Mouse (Mus musculus) hindbrain, embryonic 13.5 days (tissue): ENCODE data around the gene Aifm1. TPM values are rescaled to one million over a fixed set of nuclear protein-coding genes. Genes with fewer than 3 reads are reported as not detected.

Experiments used
- ATAC-seq: fragments of 200-750 bp; cut with Nextera tagmentation; 2 replicates; pipeline ENCODE4 v1.8.0; 2017; ENCODE audit warnings: moderate TSS enrichment; ENCODE audit not compliant: low FRiP score
- H3K27ac ChIP-seq: fragments of 300-500 bp; sonication (generic); 2 replicates; pipeline ENCODE4 v1.5.1; 2015; ENCODE audit warnings: inconsistent platforms, mild to moderate bottlenecking, moderate library complexity
- H3K27me3 ChIP-seq: fragments of 300-500 bp; sonication (generic); 2 replicates; pipeline ENCODE4 v1.6.1; 2015; ENCODE audit warnings: mild to moderate bottlenecking, inconsistent platforms
- H3K36me3 ChIP-seq: fragments of 300-500 bp; sonication (generic); 2 replicates; pipeline ENCODE4 v1.6.1; 2015; ENCODE audit warnings: mild to moderate bottlenecking, inconsistent platforms
- H3K4me1 ChIP-seq: fragments of 300-500 bp; sonication (generic); replicated peaks from 2 replicates; pipeline ENCODE4 v1.6.1; 2015; ENCODE audit warnings: inconsistent platforms
- H3K4me2 ChIP-seq: fragments of 300-500 bp; sonication (generic); 2 replicates; pipeline ENCODE4 v1.6.1; 2015; ENCODE audit warnings: inconsistent platforms, mild to moderate bottlenecking, moderate library complexity
- H3K4me3 ChIP-seq: fragments of 300-500 bp; sonication (generic); 2 replicates; pipeline ENCODE4 v1.5.1; 2015; ENCODE audit warnings: mild to moderate bottlenecking, inconsistent platforms
- H3K9ac ChIP-seq: fragments of 300-500 bp; sonication (generic); 2 replicates; pipeline ENCODE4 v1.6.1; 2015; ENCODE audit warnings: mild to moderate bottlenecking, inconsistent platforms
- H3K9me3 ChIP-seq: fragments of 300-500 bp; sonication (generic); 2 replicates; pipeline ENCODE4 v1.6.1; 2016; ENCODE audit warnings: inconsistent platforms
- WGBS: fragments of 180-500 bp; shearing (Covaris S2); methylation state at CpG from one replicate; pipeline ENCODE4 v1.1.7; 2015; 5-methylcytosine and 5-hydroxymethylcytosine counted together
- polyA plus RNA-seq: library from polyadenylated mRNA; unstranded; fragments of >200 nt; fragmentation: Nextera tagmentation; extraction: Ambion mirVana; gene quantifications from 2 replicates; pipeline ENCODE4 v1.2.1, GENCODE M21; 2015

Gene Aifm1
- polyA plus RNA-seq, 1 experiment from 2014 or later, result 45.7 TPM

GRCm38 (mm10) chrX:48432599-48433526 lies 80.5 kb downstream of the Aifm1 start:
- Histone ChIP-seq H3K4me3 (no peak overlapping the region), H3K4me1 (no peaks in the 10 kb centered on the region), H3K4me2 (no peak overlapping the region), H3K36me3 (no peaks in the 10 kb centered on the region), H3K27ac (no peak overlapping the region), H3K9me3 (no peaks in the 10 kb centered on the region), H3K9ac (no peak overlapping the region), H3K27me3 (no peaks in the 10 kb centered on the region)
- WGBS, result 68% methylated on average over 15 of the region's 15 CpGs
- no peak for ATAC-seq

GRCm38 (mm10) chrX:48429538-48429937 lies 83.8 kb downstream of the Aifm1 start:
- no peaks in the 10 kb centered on the region for H3K9me3 ChIP-seq
- H3K27me3 ChIP-seq, result no peaks in the 10 kb centered on the region
- H3K27ac ChIP-seq, result no peak overlapping the region
- H3K4me1 ChIP-seq, result no peaks in the 10 kb centered on the region
- no peak overlapping the region for H3K4me2 ChIP-seq
- 33% methylated on average over 6 of the region's 6 CpGs for WGBS
- H3K36me3 ChIP-seq, result no peaks in the 10 kb centered on the region
- no peak overlapping the region for H3K9ac ChIP-seq
- H3K4me3 ChIP-seq, result no peak overlapping the region
- no peak for ATAC-seq

GRCm38 (mm10) chrX:48429100-48429499 lies 84.3 kb downstream of the Aifm1 start:
- no peak overlapping the region for H3K4me3 ChIP-seq
- no peaks in the 10 kb centered on the region for H3K27me3 ChIP-seq
- no peak overlapping the region for H3K4me2 ChIP-seq
- ATAC-seq, result no peak
- no peak overlapping the region for H3K9ac ChIP-seq
- H3K9me3 ChIP-seq, result no peaks in the 10 kb centered on the region
- H3K27ac ChIP-seq, result no peak overlapping the region
- H3K36me3 ChIP-seq, result no peaks in the 10 kb centered on the region
- H3K4me1 ChIP-seq, result no peaks in the 10 kb centered on the region

GRCm38 (mm10) chrX:48428642-48429041 lies 84.7 kb downstream of the Aifm1 start:
- no peaks in the 10 kb centered on the region for H3K9me3 ChIP-seq
- 88% methylated on average over 8 of the region's 8 CpGs for WGBS
- H3K4me3 ChIP-seq, result no peak overlapping the region
- H3K36me3 ChIP-seq, result no peaks in the 10 kb centered on the region
- no peak overlapping the region for H3K9ac ChIP-seq
- no peak overlapping the region for H3K27ac ChIP-seq
- no peak overlapping the region for H3K4me2 ChIP-seq
- H3K4me1 ChIP-seq, result no peaks in the 10 kb centered on the region
- ATAC-seq, result no peak
- no peaks in the 10 kb centered on the region for H3K27me3 ChIP-seq

- Histone ChIP-seq H3K4me3 (no peak overlapping the region), H3K27me3 (no peaks in the 10 kb centered on the region), H3K36me3 (no peaks in the 10 kb centered on the region), H3K9me3 (no peaks in the 10 kb centered on the region), H3K4me1 (no peaks in the 10 kb centered on the region), H3K4me2 (no peak overlapping the region), H3K27ac (no peak overlapping the region), H3K9ac (no peak overlapping the region)
- WGBS, result 79% methylated on average over 6 of the region's 6 CpGs
- no peak for ATAC-seq
Observed at GRCm38 (mm10) chrX:48428241-48428640, 85.1 kb downstream of the Aifm1 start.

GRCm38 (mm10) chrX:48425280-48425679 lies 88.1 kb downstream of the Aifm1 start:
- Histone ChIP-seq H3K36me3 (no peaks in the 10 kb centered on the region), H3K9me3 (no peaks in the 10 kb centered on the region), H3K9ac (no peak overlapping the region), H3K27me3 (no peaks in the 10 kb centered on the region), H3K4me3 (no peak overlapping the region), H3K27ac (no peak overlapping the region), H3K4me2 (no peak overlapping the region), H3K4me1 (no peaks in the 10 kb centered on the region)
- 76% methylated on average over 7 of the region's 7 CpGs for WGBS
- ATAC-seq, result no peak

Other genes with a start within 250 kb of the Aifm1 start
- gene Bcorl1, start 172.2 kb downstream of the Aifm1 start, polyA plus RNA-seq, result 7.6 and 7.8 TPM in 2 replicates
- gene Elf4, start 50.4 kb downstream of the Aifm1 start, polyA plus RNA-seq, result 0.69 and 0.84 TPM in 2 replicates
- gene Rab33a, start 5.7 kb upstream of the Aifm1 start, polyA plus RNA-seq, result 86.1 and 94.1 TPM in 2 replicates
- gene Zfp280c, start 80.9 kb upstream of the Aifm1 start, polyA plus RNA-seq, result 11.1 and 11.2 TPM in 2 replicates
- gene Slc25a14, start 109.8 kb upstream of the Aifm1 start, polyA plus RNA-seq, result 41.3 and 43.4 TPM in 2 replicates
- gene Gpr119, start 160.9 kb upstream of the Aifm1 start, polyA plus RNA-seq, result 0.14 TPM in 1 of 2 replicates, not detected in the other
- 23.6 and 27.2 TPM in 2 replicates for gene Rbmx2, start 181.4 kb upstream of the Aifm1 start, polyA plus RNA-seq